Mouse (Mus musculus): Measurements from ENCODE around the gene Lrmda. TPM values are rescaled to one million over a fixed set of nuclear protein-coding genes. Genes with fewer than 3 reads are reported as not detected.
A peak's percentile ranks its signal among the peaks of the same experiment; 100 is the strongest.

The Lrmda gene
- polyA plus RNA-seq, 1 experiment from 2014 or later, result not detected

DNA sequence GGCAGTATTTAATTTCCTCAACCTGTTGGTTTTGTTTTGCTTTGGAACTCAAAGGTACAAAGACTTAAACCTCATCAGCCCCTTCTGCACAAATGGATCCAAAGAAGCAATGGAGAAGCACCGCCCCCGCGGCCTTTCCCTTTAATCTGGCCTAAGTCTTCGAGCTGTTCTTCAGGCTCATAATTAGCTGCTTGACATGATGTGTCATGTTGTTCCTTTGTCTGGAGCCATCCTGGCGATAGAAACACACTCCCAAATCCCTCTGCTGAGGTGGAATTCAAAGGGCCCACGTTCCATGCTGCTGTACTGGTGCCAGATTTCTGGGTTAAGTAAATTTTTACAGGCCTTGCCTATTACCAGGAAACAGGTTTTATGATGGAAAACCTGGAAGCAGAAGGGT lies 263.3 kb downstream of the Lrmda start:
- H3K36me3 ChIP-seq (ENCODE audit: control insufficient read depth, insufficient read depth, low read length), result no peaks in the 10 kb centered on the region
- no peak overlapping the region for H3K9ac ChIP-seq (ENCODE audit: low read length)
- H3K4me2 ChIP-seq (ENCODE audit: low read depth, low read length, severe bottlenecking), result no peak overlapping the region
- peaks cover 4% of the 10 kb centered on the region; the same call in 1 of the 2 replicates for H3K4me1 ChIP-seq (replicated peaks; ENCODE audit: control insufficient read depth, insufficient read depth, low read length)
- WGBS, result 19% methylated on average over 6 of the region's 6 CpGs
- peaks cover 32% of the 10 kb centered on the region for H3K27me3 ChIP-seq (ENCODE audit: control insufficient read depth, insufficient read depth, low read length)
- no peak overlapping the region for H3K4me3 ChIP-seq (ENCODE audit: low read depth, low read length)
- H3K27ac ChIP-seq (ENCODE audit: low read depth, low read length), result no peak overlapping the region
- H3K9me3 ChIP-seq (ENCODE audit: control insufficient read depth, low read length), result no peaks in the 10 kb centered on the region
- ATAC-seq (replicated peaks; ENCODE audit: low FRiP score) (peak; percentile 78), DNase-seq (ENCODE audit: low spot score) (peak; percentile 81)

DNA sequence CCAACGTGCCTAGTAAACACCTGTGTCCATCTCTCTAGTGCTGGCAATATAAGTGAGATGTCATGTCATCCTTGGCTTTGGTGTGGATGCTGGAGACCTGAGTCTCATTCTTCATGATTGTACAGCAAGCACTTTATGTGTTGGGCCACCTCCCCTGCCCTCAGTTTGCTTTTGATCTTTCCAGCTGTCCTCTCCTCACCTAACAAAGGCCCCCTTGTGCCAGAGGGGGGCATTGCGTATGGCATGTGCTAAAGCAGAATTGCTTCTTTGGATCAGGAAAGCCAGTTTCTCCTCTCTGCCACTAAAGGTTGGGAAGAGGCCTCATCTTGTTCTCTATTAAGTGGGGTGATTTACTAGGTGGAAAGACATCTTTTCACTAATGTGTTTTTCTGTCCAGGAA lies 264.2 kb downstream of the Lrmda start:
- Histone ChIP-seq H3K4me2 (ENCODE audit: low read depth, low read length, severe bottlenecking) (no peak overlapping the region), H3K4me3 (ENCODE audit: low read depth, low read length) (no peak overlapping the region), H3K4me1 (replicated peaks; ENCODE audit: control insufficient read depth, insufficient read depth, low read length) (peaks cover 4% of the 10 kb centered on the region; the same call in 1 of the 2 replicates), H3K27me3 (ENCODE audit: control insufficient read depth, insufficient read depth, low read length) (peaks cover 30% of the 10 kb centered on the region), H3K36me3 (ENCODE audit: control insufficient read depth, insufficient read depth, low read length) (no peaks in the 10 kb centered on the region), H3K9me3 (ENCODE audit: control insufficient read depth, low read length) (no peaks in the 10 kb centered on the region), H3K27ac (ENCODE audit: low read depth, low read length) (no peak overlapping the region), H3K9ac (ENCODE audit: low read length) (no peak overlapping the region)
- DNase-seq (ENCODE audit: low spot score), result peak; percentile 57
- WGBS, result 54% methylated on average over 2 of the region's 2 CpGs
- no peak for ATAC-seq (replicated peaks; ENCODE audit: low FRiP score)

DNA sequence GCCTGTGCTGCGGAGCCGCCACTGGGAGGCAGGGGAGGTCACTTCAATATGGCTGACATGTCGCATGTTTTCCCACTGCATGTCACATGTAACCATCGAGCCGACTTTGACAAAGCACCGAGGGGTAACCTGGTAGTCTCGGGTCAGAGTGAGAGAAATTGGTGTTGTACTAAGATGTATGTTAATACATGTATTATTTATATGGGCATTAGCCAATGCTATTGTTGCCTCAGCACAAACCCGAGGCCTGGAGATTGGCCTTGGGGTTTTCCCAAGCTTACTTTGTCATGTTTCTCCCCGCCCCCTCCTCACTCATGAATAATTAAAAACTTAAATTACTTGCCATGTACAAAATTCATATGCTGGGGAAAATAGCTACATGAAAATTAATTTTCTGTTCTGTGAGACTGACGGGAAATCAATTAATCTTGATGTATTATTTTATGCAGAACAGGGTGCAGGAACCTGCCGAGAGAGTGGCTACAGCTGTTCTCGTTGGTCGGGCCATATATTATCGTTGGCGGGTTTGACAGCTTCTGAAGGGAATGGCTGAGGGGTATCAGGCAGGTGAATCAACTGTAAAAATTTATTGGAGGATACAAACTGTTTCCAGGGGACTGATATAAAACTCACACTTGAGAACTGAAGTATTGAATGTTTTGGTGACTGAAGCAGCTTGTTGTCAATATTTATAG lies 265.5 kb downstream of the Lrmda start:
- no peak overlapping the region for H3K27ac ChIP-seq (ENCODE audit: low read depth, low read length)
- no peak overlapping the region for H3K4me2 ChIP-seq (ENCODE audit: low read depth, low read length, severe bottlenecking)
- no peaks in the 10 kb centered on the region for H3K9me3 ChIP-seq (ENCODE audit: control insufficient read depth, low read length)
- ATAC-seq (replicated peaks; ENCODE audit: low FRiP score) (no peak), DNase-seq (ENCODE audit: low spot score) (no peak)
- peaks cover 4% of the 10 kb centered on the region; the same call in 1 of the 2 replicates for H3K4me1 ChIP-seq (replicated peaks; ENCODE audit: control insufficient read depth, insufficient read depth, low read length)
- WGBS, result 89% methylated on average over 15 of the region's 15 CpGs
- H3K4me3 ChIP-seq (ENCODE audit: low read depth, low read length), result no peak overlapping the region
- no peak overlapping the region for H3K9ac ChIP-seq (ENCODE audit: low read length)
- no peaks in the 10 kb centered on the region for H3K36me3 ChIP-seq (ENCODE audit: control insufficient read depth, insufficient read depth, low read length)
- H3K27me3 ChIP-seq (ENCODE audit: control insufficient read depth, insufficient read depth, low read length), result peaks cover 23% of the 10 kb centered on the region

DNA sequence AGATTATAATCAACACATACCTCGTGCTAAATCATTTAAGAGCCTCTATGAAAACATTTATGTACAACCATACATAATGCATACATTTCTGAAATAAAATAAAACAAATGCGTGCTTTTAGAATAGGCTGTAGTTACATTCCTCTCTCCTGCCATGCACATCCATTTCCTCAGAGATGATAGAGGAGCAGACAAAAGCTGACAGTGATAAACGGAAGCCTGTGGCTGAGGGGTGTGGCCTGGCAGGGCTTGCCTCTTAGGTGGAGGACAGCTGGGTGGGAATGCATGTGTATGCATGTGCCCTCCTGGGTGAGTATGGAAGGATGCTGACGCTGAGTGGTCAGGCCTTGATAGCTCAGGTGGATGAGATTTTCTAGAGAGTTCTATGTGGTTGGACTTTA lies 266.3 kb downstream of the Lrmda start:
- no peak for ATAC-seq (replicated peaks; ENCODE audit: low FRiP score)
- Histone ChIP-seq H3K9me3 (ENCODE audit: control insufficient read depth, low read length) (no peaks in the 10 kb centered on the region), H3K4me1 (replicated peaks; ENCODE audit: control insufficient read depth, insufficient read depth, low read length) (peaks cover 4% of the 10 kb centered on the region; the same call in 1 of the 2 replicates), H3K4me2 (ENCODE audit: low read depth, low read length, severe bottlenecking) (no peak overlapping the region), H3K9ac (ENCODE audit: low read length) (no peak overlapping the region), H3K27ac (ENCODE audit: low read depth, low read length) (no peak overlapping the region), H3K27me3 (ENCODE audit: control insufficient read depth, insufficient read depth, low read length) (peaks cover 18% of the 10 kb centered on the region), H3K36me3 (ENCODE audit: control insufficient read depth, insufficient read depth, low read length) (no peaks in the 10 kb centered on the region), H3K4me3 (ENCODE audit: low read depth, low read length) (no peak overlapping the region)
- DNase-seq (ENCODE audit: low spot score), result no peak
- 76% methylated on average over 4 of the region's 4 CpGs for WGBS

DNA sequence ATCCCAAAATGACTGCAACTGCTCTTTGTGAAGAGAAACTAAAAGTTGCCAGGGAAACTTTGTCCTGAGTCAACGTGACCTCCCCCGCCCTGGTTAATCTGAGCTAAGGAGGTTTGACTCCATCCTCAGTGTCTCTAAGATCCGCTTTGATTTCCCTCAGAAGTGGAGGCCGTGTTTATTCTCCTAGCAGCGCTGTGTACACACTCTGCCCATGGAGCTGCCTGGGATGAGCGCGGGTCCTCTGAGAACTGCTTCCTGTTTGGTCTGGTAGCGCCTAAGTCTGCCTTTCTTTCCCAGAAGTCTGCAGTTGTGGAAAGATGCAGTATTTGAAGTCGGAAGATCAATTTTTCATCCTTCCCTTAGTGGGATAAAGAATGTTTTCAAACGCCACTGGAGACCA lies 268.7 kb downstream of the Lrmda start:
- Histone ChIP-seq H3K4me2 (ENCODE audit: low read depth, low read length, severe bottlenecking) (no peak overlapping the region), H3K36me3 (ENCODE audit: control insufficient read depth, insufficient read depth, low read length) (no peaks in the 10 kb centered on the region), H3K4me3 (ENCODE audit: low read depth, low read length) (no peak overlapping the region), H3K9me3 (ENCODE audit: control insufficient read depth, low read length) (no peaks in the 10 kb centered on the region), H3K4me1 (replicated peaks; ENCODE audit: control insufficient read depth, insufficient read depth, low read length) (no peaks in the 10 kb centered on the region), H3K27me3 (ENCODE audit: control insufficient read depth, insufficient read depth, low read length) (peaks cover 15% of the 10 kb centered on the region; the same call in 1 of the 2 replicates), H3K9ac (ENCODE audit: low read length) (no peak overlapping the region), H3K27ac (ENCODE audit: low read depth, low read length) (no peak overlapping the region)
- 68% methylated on average over 10 of the region's 10 CpGs for WGBS
- DNase-seq (ENCODE audit: low spot score), result no peak
- ATAC-seq (replicated peaks; ENCODE audit: low FRiP score), result no peak

DNA sequence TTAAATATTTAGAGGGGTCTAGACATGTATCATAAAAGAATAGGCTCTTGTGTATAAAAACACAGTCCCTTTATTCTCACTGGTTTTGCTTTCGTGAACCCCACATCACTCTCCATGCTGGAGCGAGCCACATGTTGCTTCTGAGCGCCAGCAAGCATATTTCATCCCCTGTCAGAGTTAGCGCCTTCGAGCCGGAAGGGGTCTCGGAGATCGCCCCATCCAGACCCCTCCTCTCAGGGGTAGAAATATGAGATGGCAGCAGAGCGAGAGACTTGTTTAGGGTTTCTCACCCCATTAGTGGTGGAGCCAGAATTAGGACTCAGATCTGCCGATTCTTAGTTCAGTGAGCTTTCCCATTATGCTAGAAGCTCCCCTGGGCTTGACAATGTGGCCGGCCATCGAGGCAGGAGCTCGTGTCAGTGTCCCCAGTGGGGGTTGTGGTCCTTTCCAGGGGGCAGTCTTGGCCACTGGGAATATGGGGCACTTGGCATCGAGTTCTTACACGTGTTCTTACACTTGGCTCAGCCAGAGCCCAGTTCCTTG lies 269.9 kb downstream of the Lrmda start:
- 83% methylated on average over 15 of the region's 15 CpGs for WGBS
- Histone ChIP-seq H3K4me1 (replicated peaks; ENCODE audit: control insufficient read depth, insufficient read depth, low read length) (no peaks in the 10 kb centered on the region), H3K36me3 (ENCODE audit: control insufficient read depth, insufficient read depth, low read length) (no peaks in the 10 kb centered on the region), H3K4me2 (ENCODE audit: low read depth, low read length, severe bottlenecking) (no peak overlapping the region), H3K27ac (ENCODE audit: low read depth, low read length) (no peak overlapping the region), H3K9ac (ENCODE audit: low read length) (no peak overlapping the region), H3K27me3 (ENCODE audit: control insufficient read depth, insufficient read depth, low read length) (peaks cover 13% of the 10 kb centered on the region; the same call in 1 of the 2 replicates), H3K4me3 (ENCODE audit: low read depth, low read length) (no peak overlapping the region), H3K9me3 (ENCODE audit: control insufficient read depth, low read length) (no peaks in the 10 kb centered on the region)
- ATAC-seq (replicated peaks; ENCODE audit: low FRiP score) (no peak), DNase-seq (ENCODE audit: low spot score) (no peak)

DNA sequence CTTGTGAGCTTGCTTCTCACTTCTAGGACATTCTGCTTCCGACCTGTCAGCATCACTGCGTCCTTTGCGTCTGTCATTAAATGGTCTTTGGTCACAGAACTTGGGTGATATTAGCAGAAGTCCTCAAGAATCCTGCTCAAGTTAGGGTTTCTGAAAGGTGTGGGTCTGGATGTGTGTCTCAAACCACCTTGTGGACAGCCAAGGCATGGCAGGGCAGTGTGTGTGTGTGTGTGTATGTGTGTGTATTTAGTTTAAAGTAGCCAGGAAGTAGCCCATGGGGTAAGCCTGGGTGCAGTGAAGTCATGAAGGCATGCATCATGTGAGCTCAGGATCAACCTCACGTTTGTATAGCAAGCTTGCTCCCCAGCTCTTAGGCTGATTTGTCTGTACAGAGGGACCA lies 274.9 kb downstream of the Lrmda start:
- Histone ChIP-seq H3K27me3 (ENCODE audit: control insufficient read depth, insufficient read depth, low read length) (peaks cover 1% of the 10 kb centered on the region; the same call in 1 of the 2 replicates), H3K27ac (ENCODE audit: low read depth, low read length) (no peak overlapping the region), H3K4me1 (replicated peaks; ENCODE audit: control insufficient read depth, insufficient read depth, low read length) (no peaks in the 10 kb centered on the region), H3K36me3 (ENCODE audit: control insufficient read depth, insufficient read depth, low read length) (no peaks in the 10 kb centered on the region), H3K9ac (ENCODE audit: low read length) (no peak overlapping the region), H3K9me3 (ENCODE audit: control insufficient read depth, low read length) (no peaks in the 10 kb centered on the region), H3K4me2 (ENCODE audit: low read depth, low read length, severe bottlenecking) (no peak overlapping the region), H3K4me3 (ENCODE audit: low read depth, low read length) (no peak overlapping the region)
- 82% methylated on average over 4 of the region's 4 CpGs for WGBS
- DNase-seq (ENCODE audit: low spot score) (no peak), ATAC-seq (replicated peaks; ENCODE audit: low FRiP score) (no peak)

DNA sequence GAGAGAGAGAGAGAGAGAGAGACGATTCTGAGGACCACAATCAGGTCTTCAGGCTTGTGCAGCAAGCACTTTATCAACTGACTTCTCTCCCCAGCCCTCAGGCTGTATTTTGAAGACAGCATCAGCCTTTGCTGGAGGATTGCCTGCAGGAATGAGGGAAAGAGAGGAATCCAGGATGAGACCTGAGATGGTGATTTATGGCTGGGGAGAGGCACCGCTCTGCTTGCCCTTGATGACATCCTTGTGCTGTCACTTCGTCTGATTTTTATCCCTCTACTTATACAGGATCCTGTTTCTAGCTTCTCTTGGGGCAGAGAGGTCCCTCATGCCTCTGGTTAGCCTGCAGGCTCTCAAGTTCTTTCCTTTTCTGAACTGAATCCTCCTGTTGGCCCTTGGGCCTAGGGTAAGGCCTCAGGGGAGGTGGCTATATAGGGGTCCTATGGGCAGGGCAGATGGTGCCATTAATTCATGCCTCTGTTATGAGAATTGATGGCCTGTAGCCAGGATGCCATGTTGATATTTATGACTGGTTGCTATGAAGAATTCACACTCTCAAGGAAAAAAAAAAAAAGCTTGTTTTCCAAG lies 277.2 kb downstream of the Lrmda start:
- no peaks in the 10 kb centered on the region for H3K36me3 ChIP-seq (ENCODE audit: control insufficient read depth, insufficient read depth, low read length)
- no peaks in the 10 kb centered on the region for H3K9me3 ChIP-seq (ENCODE audit: control insufficient read depth, low read length)
- DNase-seq (ENCODE audit: low spot score) (no peak), ATAC-seq (replicated peaks; ENCODE audit: low FRiP score) (no peak)
- no peaks in the 10 kb centered on the region for H3K4me1 ChIP-seq (replicated peaks; ENCODE audit: control insufficient read depth, insufficient read depth, low read length)
- H3K27ac ChIP-seq (ENCODE audit: low read depth, low read length), result no peak overlapping the region
- no peak overlapping the region for H3K4me3 ChIP-seq (ENCODE audit: low read depth, low read length)
- 87% methylated on average over 3 of the region's 3 CpGs for WGBS
- no peaks in the 10 kb centered on the region; the same call in none of the 2 replicates for H3K27me3 ChIP-seq (ENCODE audit: control insufficient read depth, insufficient read depth, low read length)
- H3K9ac ChIP-seq (ENCODE audit: low read length), result no peak overlapping the region
- H3K4me2 ChIP-seq (ENCODE audit: low read depth, low read length, severe bottlenecking), result no peak overlapping the region
